Mouse (Mus musculus) limb, embryonic 14.5 days (tissue): ENCODE results near the gene Spg21. TPM values are rescaled to one million over a fixed set of nuclear protein-coding genes. Genes with fewer than 3 reads are reported as not detected.

Experiments used
- ATAC-seq: fragments of 200-750 bp; cut with Nextera tagmentation; 2 replicates; pipeline ENCODE4 v1.8.0; 2017; ENCODE audit warnings: low read depth, moderate number of reproducible peaks, moderate TSS enrichment; ENCODE audit not compliant: low FRiP score
- DNase-seq: peaks from one replicate; pipeline ENCODE4 v3.0.0-alpha.2; 2015; ENCODE audit warnings: low spot score
- H3K27ac ChIP-seq: fragments of 300-500 bp; sonication (generic); replicated peaks from 2 replicates; pipeline ENCODE4 v1.5.1; 2014; ENCODE audit warnings: low read depth, mild to moderate bottlenecking, low read length, moderate library complexity, mixed read lengths
- H3K27me3 ChIP-seq: fragments of 300-500 bp; sonication (generic); 2 replicates; pipeline ENCODE4 v1.6.1; 2014; ENCODE audit warnings: low read length, mixed read lengths; ENCODE audit not compliant: control insufficient read depth, insufficient read depth
- H3K36me3 ChIP-seq: fragments of 300-500 bp; sonication (generic); 2 replicates; pipeline ENCODE4 v1.6.1; 2014; ENCODE audit warnings: mild to moderate bottlenecking, low read length, moderate library complexity, mixed read lengths; ENCODE audit not compliant: control insufficient read depth, insufficient read depth
- H3K4me1 ChIP-seq: fragments of 300-500 bp; sonication (generic); 2 replicates; pipeline ENCODE4 v1.6.1; 2014; ENCODE audit warnings: antibody characterized with exemption, low read length, mixed read lengths; ENCODE audit not compliant: control insufficient read depth, insufficient read depth
- H3K4me2 ChIP-seq: fragments of 300-500 bp; sonication (generic); replicated peaks from 2 replicates; pipeline ENCODE4 v1.6.1; 2014; ENCODE audit warnings: low read depth, mild to moderate bottlenecking, low read length, moderate library complexity; ENCODE audit not compliant: severe bottlenecking
- H3K4me3 ChIP-seq: fragments of 300-500 bp; sonication (generic); replicated peaks from 2 replicates; pipeline ENCODE4 v1.5.1; 2014; ENCODE audit warnings: low read length
- H3K9ac ChIP-seq: fragments of 300-500 bp; sonication (generic); 2 replicates; pipeline ENCODE4 v1.6.1; 2014; ENCODE audit warnings: mild to moderate bottlenecking, low read depth, low read length, moderate library complexity; ENCODE audit not compliant: severe bottlenecking
- H3K9me3 ChIP-seq: fragments of 300-500 bp; sonication (generic); 2 replicates; pipeline ENCODE4 v1.6.1; 2016; ENCODE audit warnings: low read length; ENCODE audit not compliant: control insufficient read depth
- POLR2A ChIP-seq: fragments of 200-500 bp; IDR thresholded peaks from 2 replicates; pipeline ENCODE4 v1.8.0; 2012; ENCODE audit warnings: inconsistent platforms, mild to moderate bottlenecking, moderate library complexity, borderline replicate concordance; ENCODE audit not compliant: insufficient read depth, insufficient read length; ENCODE audit errors: extremely low read depth
- WGBS: fragments of 180-500 bp; shearing (Covaris S2); extraction: QIAGEN DNeasy Blood & Tissue Kit; methylation state at CpG from one replicate; pipeline ENCODE4 v1.1.7; 2014; 5-methylcytosine and 5-hydroxymethylcytosine counted together
- polyA plus RNA-seq, 2 experiments: library from polyadenylated mRNA; depleted of rRNA in 1 of 2; stranded (reverse) in 1 of 2; unstranded in 1 of 2; fragments of >200 nt; fragmentation: Nextera tagmentation in 1 of 2; extraction: Ambion mirVana in 1 of 2; gene quantifications; 2 replicates each; pipeline versions ENCODE4 v1.2.1 to v1.2.3; 2012 to 2014

The Spg21 gene
- polyA plus RNA-seq, 2 experiments: 70.3 to 169 TPM

GRCm38 (mm10) chr9:65458975-65459374, 1.8 kb upstream of the Spg21 start:
- Histone ChIP-seq H3K4me1 (peaks cover 9% of the 10 kb centered on the region; the same call in 1 of the 2 replicates), H3K36me3 (no peaks in the 10 kb centered on the region), H3K9me3 (no peaks in the 10 kb centered on the region), H3K27me3 (no peaks in the 10 kb centered on the region), H3K4me2 (no peak overlapping the region), H3K4me3 (no peak overlapping the region), H3K27ac (no peak overlapping the region), H3K9ac (no peak overlapping the region)
- ATAC-seq: peak; percentile 21; the same call in 1 of the 2 replicates
- DNase-seq: peak; percentile 56
- TF ChIP-seq POLR2A: no peak
- 86% methylated on average over 2 of the region's 2 CpGs for WGBS

GRCm38 (mm10) chr9:65460198-65460597, 549 bp upstream of the Spg21 start:
- no peak for TF ChIP-seq POLR2A
- DNase-seq (no peak), ATAC-seq (no peak)
- H3K27ac ChIP-seq: peak overlapping the region; percentile 71; the same call in 1 of the 2 replicates
- peaks cover 9% of the 10 kb centered on the region; the same call in 1 of the 2 replicates for H3K4me1 ChIP-seq
- peak overlapping the region; percentile 87 for H3K4me3 ChIP-seq
- no peaks in the 10 kb centered on the region for H3K9me3 ChIP-seq
- peak overlapping the region; percentile 72 for H3K4me2 ChIP-seq
- H3K27me3 ChIP-seq: no peaks in the 10 kb centered on the region
- WGBS: 60% methylated on average over 3 of the region's 3 CpGs
- peak overlapping the region; percentile 75 for H3K9ac ChIP-seq
- H3K36me3 ChIP-seq: peaks cover under 1% of the 10 kb centered on the region; the same call in 1 of the 2 replicates

GRCm38 (mm10) chr9:65462544-65462943, 1.8 kb downstream of the Spg21 start:
- H3K9ac ChIP-seq: no peak overlapping the region
- no peak for ATAC-seq

GRCm38 (mm10) chr9:65464161-65464560, 3.4 kb downstream of the Spg21 start:
- DNase-seq: no peak
- Histone ChIP-seq H3K9me3 (no peaks in the 10 kb centered on the region), H3K4me1 (peaks cover 9% of the 10 kb centered on the region; the same call in 1 of the 2 replicates), H3K4me2 (no peak overlapping the region), H3K9ac (no peak overlapping the region), H3K4me3 (no peak overlapping the region), H3K36me3 (peaks cover 28% of the 10 kb centered on the region), H3K27ac (no peak overlapping the region), H3K27me3 (no peaks in the 10 kb centered on the region)
- TF ChIP-seq POLR2A: no peak
- WGBS: 92% methylated on average over 6 of the region's 6 CpGs
- ATAC-seq: no peak

More at GRCm38 (mm10) chr9:65462544-65462943, 1.8 kb downstream of the Spg21 start:
- Histone ChIP-seq H3K27me3 (no peaks in the 10 kb centered on the region), H3K4me1 (peaks cover 9% of the 10 kb centered on the region; the same call in 1 of the 2 replicates), H3K4me2 (peak overlapping the region; percentile 72; the same call in 1 of the 2 replicates), H3K9me3 (no peaks in the 10 kb centered on the region), H3K36me3 (peaks cover 15% of the 10 kb centered on the region), H3K27ac (no peak overlapping the region), H3K4me3 (no peak overlapping the region)
- no peak for TF ChIP-seq POLR2A
- WGBS: 68% methylated on average over 5 of the region's 5 CpGs
- no peak for DNase-seq

- Histone ChIP-seq H3K27me3 (no peaks in the 10 kb centered on the region), H3K9me3 (no peaks in the 10 kb centered on the region), H3K9ac (no peak overlapping the region), H3K4me1 (peaks cover 9% of the 10 kb centered on the region; the same call in 1 of the 2 replicates), H3K36me3 (peaks cover 38% of the 10 kb centered on the region), H3K27ac (no peak overlapping the region), H3K4me2 (no peak overlapping the region), H3K4me3 (no peak overlapping the region)
- 89% methylated on average over 2 of the region's 2 CpGs for WGBS
- TF ChIP-seq POLR2A: no peak
- ATAC-seq (no peak), DNase-seq (no peak)
These were observed 4.5 kb downstream of the Spg21 start for GRCm38 (mm10) chr9:65465241-65465640.
